Mouse (Mus musculus) activated CD4-positive, CD25-positive, alpha-beta regulatory T cell, adult 9 weeks (primary cell): ENCODE results near the gene Cartpt. TPM values are rescaled to one million over a fixed set of nuclear protein-coding genes. Genes with fewer than 3 reads are reported as not detected.

Experiments used
- polyA plus RNA-seq: library from polyadenylated mRNA; unstranded; fragments of 100-300 nt; shearing (Covaris generic); gene quantifications from one replicate; pipeline ENCODE4 v1.2.1, GENCODE M21; 2017

Cartpt gene
- not detected for polyA plus RNA-seq

GRCm38 (mm10) chr13:99900965-99901364 lies at the start of gene Cartpt:
Gene Cartpt (minus strand): TSS chr13:99901091.

Other genes starting within 250 kb of the Cartpt start
- 14.4 TPM for gene Mccc2, start 114.5 kb upstream of the Cartpt start, polyA plus RNA-seq
- 54.0 TPM for gene Bdp1, start 203.0 kb upstream of the Cartpt start, polyA plus RNA-seq
- 7.7 TPM for gene Serf1, start 206.9 kb upstream of the Cartpt start, polyA plus RNA-seq
- gene Smn1, start 223.8 kb upstream of the Cartpt start, polyA plus RNA-seq, result 44.3 TPM